Mouse (Mus musculus): Measurements from ENCODE around the gene Zfp697. TPM values are rescaled to one million over a fixed set of nuclear protein-coding genes. Genes with fewer than 3 reads are reported as not detected.

Zfp697 gene
- polyA plus RNA-seq, 1 experiment: not detected

GRCm38 (mm10) chr3:98413733-98414132, 31.5 kb downstream of the Zfp697 start:
- 91% methylated on average over 2 of the region's 2 CpGs for WGBS
- TF ChIP-seq CTCF (IDR thresholded peaks at IDR 0.05; ENCODE audit: insufficient read depth, low read depth, low read length) (no peak), POLR2A (IDR thresholded peaks at IDR 0.05; ENCODE audit: insufficient read depth, low read depth, low read length) (no peak)
- Histone ChIP-seq H3K4me1 (ENCODE audit: control insufficient read depth, insufficient read depth, low read length) (peaks cover 4% of the 10 kb centered on the region; the same call in 1 of the 2 replicates), H3K27ac (ENCODE audit: insufficient read depth, low read depth, low read length) (no peak overlapping the region), H3K4me3 (ENCODE audit: insufficient read depth, low read depth, low read length) (no peak overlapping the region)

- no peak overlapping the region for H3K27ac ChIP-seq (ENCODE audit: insufficient read depth, low read depth, low read length)
- TF ChIP-seq CTCF (IDR thresholded peaks at IDR 0.05; ENCODE audit: insufficient read depth, low read depth, low read length) (no peak), POLR2A (IDR thresholded peaks at IDR 0.05; ENCODE audit: insufficient read depth, low read depth, low read length) (no peak)
- 89% methylated on average over 3 of the region's 3 CpGs for WGBS
- no peak overlapping the region for H3K4me3 ChIP-seq (ENCODE audit: insufficient read depth, low read depth, low read length)
- peaks cover 7% of the 10 kb centered on the region for H3K4me1 ChIP-seq (ENCODE audit: control insufficient read depth, insufficient read depth, low read length)
Observed at GRCm38 (mm10) chr3:98414296-98414695, 32.0 kb downstream of the Zfp697 start.

GRCm38 (mm10) chr3:98416426-98417250, 34.4 kb downstream of the Zfp697 start:
- H3K27ac ChIP-seq (ENCODE audit: insufficient read depth, low read depth, low read length): no peak overlapping the region
- WGBS: 83% methylated on average over 5 of the region's 5 CpGs

DNA sequence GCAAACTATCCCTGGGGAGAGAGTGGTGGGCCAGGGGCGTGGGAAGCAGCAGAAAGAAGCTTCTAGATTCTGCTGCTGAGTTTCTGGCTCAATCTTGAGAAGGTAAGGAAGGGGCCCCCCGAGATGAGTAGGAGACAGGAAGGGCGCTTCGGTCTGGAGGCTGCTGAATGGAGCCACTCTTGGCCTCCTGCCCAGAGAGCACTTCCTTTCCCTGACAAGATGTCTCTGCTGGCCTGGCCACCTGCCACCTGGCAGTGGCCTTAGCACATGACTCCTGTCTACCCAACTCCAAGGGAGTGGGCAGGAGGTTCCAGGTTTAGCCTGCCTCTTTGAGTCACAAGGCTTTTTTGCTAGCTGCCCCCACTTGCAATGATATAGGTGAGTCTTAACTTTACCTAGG, 35.1 kb downstream of the Zfp697 start:
- WGBS: 49% methylated on average over 4 of the region's 4 CpGs
- no peak overlapping the region for H3K4me3 ChIP-seq (ENCODE audit: insufficient read depth, low read depth, low read length)
- no peak overlapping the region for H3K27ac ChIP-seq (ENCODE audit: insufficient read depth, low read depth, low read length)
- H3K4me1 ChIP-seq (ENCODE audit: control insufficient read depth, insufficient read depth, low read length): peaks cover 9% of the 10 kb centered on the region
- TF ChIP-seq CTCF (IDR thresholded peaks at IDR 0.05; ENCODE audit: insufficient read depth, low read depth, low read length) (no peak), POLR2A (IDR thresholded peaks at IDR 0.05; ENCODE audit: insufficient read depth, low read depth, low read length) (no peak)

More at GRCm38 (mm10) chr3:98416426-98417250, 34.4 kb downstream of the Zfp697 start:
- TF ChIP-seq POLR2A (IDR thresholded peaks at IDR 0.05; ENCODE audit: insufficient read depth, low read depth, low read length) (no peak), CTCF (IDR thresholded peaks at IDR 0.05; ENCODE audit: insufficient read depth, low read depth, low read length) (no peak)
- peaks cover 9% of the 10 kb centered on the region for H3K4me1 ChIP-seq (ENCODE audit: control insufficient read depth, insufficient read depth, low read length)
- no peak overlapping the region for H3K4me3 ChIP-seq (ENCODE audit: insufficient read depth, low read depth, low read length)

DNA sequence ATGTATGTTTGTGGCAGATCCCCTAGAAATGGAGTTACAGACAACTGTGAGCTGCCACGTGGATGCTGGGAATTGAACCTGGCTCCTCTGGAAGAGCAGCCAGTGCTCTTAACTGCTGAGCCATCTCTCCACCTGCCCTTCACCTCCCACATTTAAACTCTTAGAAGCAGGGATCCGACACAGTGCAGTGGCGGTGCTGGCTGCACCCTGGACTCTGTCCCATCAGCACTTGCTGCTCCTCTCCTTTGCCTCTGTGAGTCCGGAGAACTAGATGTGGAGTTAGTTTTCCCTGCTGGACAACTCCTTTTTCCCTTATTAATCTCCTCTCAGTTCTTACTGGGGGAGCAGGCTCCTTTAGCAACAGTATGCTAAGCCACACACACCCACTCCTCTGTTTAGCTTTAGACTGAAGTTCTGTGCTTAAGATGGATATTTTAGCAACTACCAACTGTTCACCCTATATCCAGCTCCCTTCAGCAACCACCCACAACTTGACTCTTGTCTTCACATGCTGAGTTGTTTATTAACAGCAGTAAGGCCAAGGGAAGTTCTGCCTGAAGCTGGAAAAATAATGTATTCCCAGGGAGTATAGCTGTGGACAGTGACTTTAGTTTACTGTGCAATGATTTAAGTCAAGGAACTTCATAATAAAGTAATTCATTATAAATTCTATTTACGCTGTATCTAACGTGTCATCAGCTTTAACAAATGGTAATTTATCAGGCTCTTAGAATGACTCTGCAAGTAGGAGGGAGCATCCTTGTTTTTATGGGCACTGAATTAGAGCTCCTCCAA, 36.9 kb downstream of the Zfp697 start:
- WGBS: 59% methylated on average over 6 of the region's 6 CpGs
- H3K4me3 ChIP-seq (ENCODE audit: insufficient read depth, low read depth, low read length): no peak overlapping the region
- 0 out of 2 replicates have a peak overlapping the region, but pooled peaks have one; percentile 10 for H3K27ac ChIP-seq (ENCODE audit: insufficient read depth, low read depth, low read length)
- peaks cover 9% of the 10 kb centered on the region for H3K4me1 ChIP-seq (ENCODE audit: control insufficient read depth, insufficient read depth, low read length)
- TF ChIP-seq POLR2A (IDR thresholded peaks at IDR 0.05; ENCODE audit: insufficient read depth, low read depth, low read length): no peak
- no peak for TF ChIP-seq CTCF (IDR thresholded peaks at IDR 0.05; ENCODE audit: insufficient read depth, low read depth, low read length)

DNA sequence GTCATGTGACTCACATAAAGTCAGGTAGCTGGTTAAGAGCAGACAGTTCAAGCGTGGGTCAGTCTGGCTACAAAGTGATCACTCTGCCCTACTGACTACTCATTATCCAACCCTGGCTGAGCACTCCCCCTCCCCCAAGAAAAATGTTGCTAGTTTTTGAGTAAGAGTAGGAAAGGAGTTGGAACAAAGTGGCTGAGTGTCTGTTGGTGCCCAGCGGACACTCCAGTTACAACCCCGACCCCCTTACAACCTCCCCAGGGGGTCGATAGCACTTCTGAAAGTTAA, 37.5 kb downstream of the Zfp697 start:
- Histone ChIP-seq H3K4me1 (ENCODE audit: control insufficient read depth, insufficient read depth, low read length) (peaks cover 9% of the 10 kb centered on the region), H3K4me3 (ENCODE audit: insufficient read depth, low read depth, low read length) (no peak overlapping the region), H3K27ac (ENCODE audit: insufficient read depth, low read depth, low read length) (no peak overlapping the region)
- TF ChIP-seq CTCF (IDR thresholded peaks at IDR 0.05; ENCODE audit: insufficient read depth, low read depth, low read length): no peak
- no peak for TF ChIP-seq POLR2A (IDR thresholded peaks at IDR 0.05; ENCODE audit: insufficient read depth, low read depth, low read length)
- WGBS: 40% methylated on average over 4 of the region's 4 CpGs

- Histone ChIP-seq H3K4me1 (ENCODE audit: control insufficient read depth, insufficient read depth, low read length) (peaks cover 12% of the 10 kb centered on the region), H3K27ac (ENCODE audit: insufficient read depth, low read depth, low read length) (no peak overlapping the region), H3K4me3 (ENCODE audit: insufficient read depth, low read depth, low read length) (no peak overlapping the region)
- 93% methylated on average over 4 of the region's 4 CpGs for WGBS
- TF ChIP-seq CTCF (IDR thresholded peaks at IDR 0.05; ENCODE audit: insufficient read depth, low read depth, low read length) (no peak), POLR2A (IDR thresholded peaks at IDR 0.05; ENCODE audit: insufficient read depth, low read depth, low read length) (no peak)
Observed at GRCm38 (mm10) chr3:98422926-98423325, 40.7 kb downstream of the Zfp697 start.

- Histone ChIP-seq H3K4me3 (ENCODE audit: insufficient read depth, low read depth, low read length) (peak overlapping the region; percentile 68), H3K27ac (ENCODE audit: insufficient read depth, low read depth, low read length) (no peak overlapping the region), H3K4me1 (ENCODE audit: control insufficient read depth, insufficient read depth, low read length) (peaks cover 13% of the 10 kb centered on the region)
- TF ChIP-seq CTCF (IDR thresholded peaks at IDR 0.05; ENCODE audit: insufficient read depth, low read depth, low read length): no peak
- TF ChIP-seq POLR2A (IDR thresholded peaks at IDR 0.05; ENCODE audit: insufficient read depth, low read depth, low read length): no peak
- WGBS: 47% methylated on average over 5 of the region's 5 CpGs
Observed at GRCm38 (mm10) chr3:98426749-98427148, 44.5 kb downstream of the Zfp697 start.

- no peak overlapping the region for H3K27ac ChIP-seq (ENCODE audit: insufficient read depth, low read depth, low read length)
- H3K4me3 ChIP-seq (ENCODE audit: insufficient read depth, low read depth, low read length): peak overlapping the region; percentile 68
- no peak for TF ChIP-seq CTCF (IDR thresholded peaks at IDR 0.05; ENCODE audit: insufficient read depth, low read depth, low read length)
- TF ChIP-seq POLR2A (IDR thresholded peaks at IDR 0.05; ENCODE audit: insufficient read depth, low read depth, low read length): no peak
- 2% methylated on average over 23 of the region's 23 CpGs for WGBS
- peaks cover 13% of the 10 kb centered on the region for H3K4me1 ChIP-seq (ENCODE audit: control insufficient read depth, insufficient read depth, low read length)
Observed at GRCm38 (mm10) chr3:98427260-98427599, 45.0 kb downstream of the Zfp697 start.

Measured in olfactory bulb, adult 2 months (tissue).